Mouse (Mus musculus) T-helper 1 cell (primary cell): ENCODE measurements around the gene Gtf2i.

Experiments
- in situ Hi-C: fragments of 300-600 bp; cut with MboI, MseI; formaldehyde crosslinking; loops from one replicate; pipeline ENCODE4 v1.15.1; 2025; ENCODE audit warnings: high pct_unique_total_duplicates

Gtf2i gene

GRCm38 (mm10) chr5:134323311-134323710 is 8.8 kb upstream of the Gtf2i start:
- in situ Hi-C loops = no loop called here

- in situ Hi-C loops = no loop called here
Measured at GRCm38 (mm10) chr5:134322355-134322754, 7.8 kb upstream of the Gtf2i start.

DNA sequence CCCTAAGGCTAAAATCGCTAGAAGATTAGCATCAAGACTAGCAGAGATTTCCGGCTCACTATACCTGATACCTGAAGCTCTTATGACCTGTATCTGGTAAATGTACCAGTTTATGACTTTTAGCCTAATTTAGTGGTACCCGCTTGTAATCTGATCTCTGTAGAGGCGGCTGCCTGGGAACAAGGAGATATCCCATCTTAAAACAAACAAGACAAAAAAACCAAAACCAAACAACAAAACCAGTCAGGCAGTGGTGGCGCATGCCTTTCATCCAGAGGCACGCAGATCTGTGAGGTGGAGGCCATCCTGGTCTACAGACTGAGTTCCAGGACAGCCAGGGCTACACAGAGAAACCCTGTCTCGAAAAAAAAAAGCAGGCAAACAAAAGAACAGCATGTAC is 7.1 kb upstream of the Gtf2i start:
- in situ Hi-C loops = no loop called here

GRCm38 (mm10) chr5:134318903-134319302 is 4.3 kb upstream of the Gtf2i start:
- in situ Hi-C loops = no loop called here

DNA sequence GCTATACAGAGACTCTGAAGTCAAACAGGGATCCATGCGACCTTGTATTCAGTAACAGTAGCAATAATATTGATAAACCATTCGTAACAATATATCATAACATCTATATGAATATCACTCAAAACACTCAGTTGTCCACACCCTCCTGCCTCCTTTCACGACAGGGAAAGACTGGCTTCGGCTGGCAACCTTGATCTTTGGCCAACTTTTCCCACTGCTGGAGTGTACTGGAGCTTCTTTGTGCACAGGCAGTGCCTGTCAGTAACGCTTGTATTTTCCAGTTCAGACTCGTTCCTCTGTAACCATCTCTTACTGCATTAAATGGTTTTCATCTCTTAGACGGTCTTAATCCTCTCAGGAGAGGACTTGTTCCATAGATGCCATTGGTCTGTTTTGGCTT is 2.2 kb upstream of the Gtf2i start:
- in situ Hi-C loops = no loop called here

- in situ Hi-C loops = no loop called here
Measured at GRCm38 (mm10) chr5:134315623-134316350, 1.2 kb upstream of the Gtf2i start.

DNA sequence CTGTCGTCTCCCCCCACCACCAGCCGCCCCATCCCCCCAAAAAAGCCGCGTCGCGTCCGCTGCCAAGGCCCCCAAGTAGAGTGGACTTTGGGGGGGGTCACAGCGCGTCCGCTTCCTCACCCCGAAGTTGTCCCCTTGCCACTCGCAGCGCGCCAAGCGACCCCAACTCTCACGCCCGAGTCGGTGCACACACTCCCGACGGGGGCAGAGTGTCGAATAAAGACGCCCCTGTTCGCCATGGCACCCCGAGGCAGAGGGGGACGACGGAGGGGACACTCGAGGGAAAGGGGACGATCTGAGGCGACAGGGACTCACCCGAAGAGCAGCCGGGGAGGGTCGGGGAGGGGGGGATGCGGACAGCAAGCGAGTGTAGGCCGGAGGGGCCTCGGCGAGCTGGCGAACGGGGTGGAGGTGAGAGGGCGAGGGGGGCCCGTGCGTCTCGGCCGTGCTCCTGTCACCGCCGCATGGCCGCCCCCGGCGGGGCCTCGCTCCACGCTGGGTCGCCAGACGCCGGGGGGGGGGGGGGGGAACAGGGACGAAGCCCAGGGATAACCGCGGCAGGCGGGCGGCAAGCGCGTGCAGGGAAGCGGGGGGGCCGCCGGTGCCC is 389 bp downstream of the Gtf2i start:
- in situ Hi-C loops = no loop called here

GRCm38 (mm10) chr5:134313451-134314067 is 1.0 kb downstream of the Gtf2i start:
- in situ Hi-C loops = no loop called here

DNA sequence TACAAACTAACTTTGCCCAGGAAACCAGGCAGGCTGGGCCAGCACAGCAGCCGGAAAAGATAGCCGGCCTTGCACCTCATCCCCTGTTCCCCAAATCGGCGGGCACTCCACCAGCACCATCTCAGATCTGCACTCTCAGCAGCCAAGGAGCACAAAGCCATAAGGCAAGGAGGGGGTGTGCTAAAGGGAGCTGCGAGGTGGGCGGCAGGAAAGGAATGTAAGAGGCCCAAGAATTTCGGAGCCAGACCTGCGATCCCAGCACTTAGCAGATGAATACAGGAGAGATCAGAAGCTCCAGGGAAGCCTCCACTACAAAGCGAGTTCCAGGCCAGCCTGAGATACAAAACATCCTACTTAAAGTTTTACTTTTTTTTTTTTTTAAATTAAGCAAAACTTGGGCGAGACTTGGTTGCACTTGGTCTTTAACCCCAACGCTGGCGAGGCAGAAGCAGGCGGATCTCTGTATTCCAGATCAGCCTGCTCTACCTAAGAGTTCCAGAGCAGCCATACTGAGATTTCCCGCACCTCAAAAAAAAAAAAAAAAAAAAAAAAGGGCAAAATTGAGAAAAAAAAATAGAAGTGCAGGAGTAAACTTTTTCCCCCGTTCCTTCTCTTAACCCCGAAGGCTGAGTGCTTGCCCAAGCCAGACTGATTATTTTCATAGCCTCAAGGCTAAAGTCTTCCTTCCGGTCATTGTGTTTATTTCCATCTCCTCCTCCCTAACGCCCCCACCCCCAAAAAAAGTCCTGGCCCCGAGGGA is 1.7 kb downstream of the Gtf2i start:
- in situ Hi-C loops = no loop called here

DNA sequence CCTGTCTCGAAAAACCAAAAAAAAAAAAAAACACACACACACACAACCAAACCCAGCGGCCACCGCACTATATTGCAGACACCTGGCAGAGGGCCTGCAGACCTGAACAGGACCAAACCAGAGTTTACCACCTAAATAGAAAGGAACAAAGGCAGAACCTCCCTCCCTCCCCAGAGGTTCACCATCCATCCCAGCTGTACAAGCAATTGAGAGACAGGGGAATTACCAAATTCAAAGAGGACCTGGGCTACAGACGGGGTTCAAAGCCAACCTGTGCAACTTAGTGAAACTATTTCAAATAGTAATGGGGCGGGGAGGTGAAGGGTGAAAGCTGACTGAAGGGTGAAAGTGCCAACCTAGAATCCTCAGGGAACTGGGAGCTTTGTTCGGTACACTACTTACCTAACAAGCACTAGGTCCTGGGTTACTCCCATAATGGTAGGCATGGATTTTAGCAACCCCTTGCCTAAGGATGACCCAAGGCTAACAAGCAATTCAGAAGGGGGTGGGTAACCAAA is 2.6 kb downstream of the Gtf2i start:
- in situ Hi-C loops = no loop called here

DNA sequence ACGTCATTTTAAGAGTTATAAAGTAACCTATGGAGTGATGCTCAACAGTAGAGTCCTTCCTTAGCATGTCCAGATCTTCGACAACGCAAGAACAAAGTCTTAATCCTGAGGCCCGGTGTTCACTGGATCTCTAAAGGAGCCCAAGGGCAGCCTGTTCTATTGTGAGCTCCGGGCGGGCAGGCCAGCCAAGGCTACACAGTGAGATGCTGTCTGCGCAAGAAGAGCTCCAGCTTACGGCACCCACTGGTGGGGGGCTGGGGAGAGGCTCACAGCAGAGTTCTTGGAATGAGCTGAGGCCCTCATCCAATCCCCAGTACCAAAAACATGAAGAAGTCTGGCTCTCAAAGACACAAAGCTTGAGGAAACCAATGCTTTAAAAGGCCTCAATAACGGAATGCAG is 4.4 kb downstream of the Gtf2i start:
- in situ Hi-C loops = no loop called here

DNA sequence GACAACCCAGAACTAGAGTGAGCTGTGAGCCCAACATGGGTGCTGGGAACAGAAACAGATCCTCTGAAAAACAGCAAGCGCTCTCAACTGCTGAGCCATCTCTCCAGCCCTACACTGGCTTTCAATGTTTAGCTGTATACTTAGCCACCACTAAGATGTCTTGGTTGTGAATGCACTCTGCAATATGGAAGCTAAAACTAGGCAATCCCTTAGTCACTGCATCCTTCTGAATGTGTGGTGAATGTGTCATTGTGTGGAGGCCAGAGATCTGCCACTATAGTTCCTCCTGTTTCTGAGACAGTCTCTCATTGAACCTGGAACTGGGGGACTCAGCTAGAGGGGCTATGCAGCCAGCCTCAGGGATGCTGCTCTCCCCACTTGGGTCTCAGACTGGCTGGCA is 5.2 kb downstream of the Gtf2i start:
- in situ Hi-C loops = no loop called here

DNA sequence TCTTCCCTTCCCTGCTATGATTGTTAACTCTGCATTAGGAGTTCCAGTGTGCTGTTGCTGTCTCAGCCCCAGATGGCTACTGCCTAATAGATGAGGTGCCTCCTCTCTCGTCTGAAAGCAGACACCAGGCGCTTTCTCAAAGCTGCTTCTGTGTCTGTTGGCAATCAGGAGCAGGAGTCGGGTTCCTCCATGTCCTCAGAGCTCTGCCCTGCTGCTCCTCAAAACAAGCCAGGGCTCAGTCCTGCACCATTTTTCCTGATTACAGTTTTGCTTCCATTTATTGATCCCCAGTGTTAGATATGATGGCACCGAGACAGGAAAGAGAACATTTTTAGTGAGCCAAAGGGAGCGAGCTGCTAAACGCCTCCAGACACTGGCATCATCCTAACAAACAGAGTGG is 9.9 kb downstream of the Gtf2i start:
- in situ Hi-C loops = no loop called here

DNA sequence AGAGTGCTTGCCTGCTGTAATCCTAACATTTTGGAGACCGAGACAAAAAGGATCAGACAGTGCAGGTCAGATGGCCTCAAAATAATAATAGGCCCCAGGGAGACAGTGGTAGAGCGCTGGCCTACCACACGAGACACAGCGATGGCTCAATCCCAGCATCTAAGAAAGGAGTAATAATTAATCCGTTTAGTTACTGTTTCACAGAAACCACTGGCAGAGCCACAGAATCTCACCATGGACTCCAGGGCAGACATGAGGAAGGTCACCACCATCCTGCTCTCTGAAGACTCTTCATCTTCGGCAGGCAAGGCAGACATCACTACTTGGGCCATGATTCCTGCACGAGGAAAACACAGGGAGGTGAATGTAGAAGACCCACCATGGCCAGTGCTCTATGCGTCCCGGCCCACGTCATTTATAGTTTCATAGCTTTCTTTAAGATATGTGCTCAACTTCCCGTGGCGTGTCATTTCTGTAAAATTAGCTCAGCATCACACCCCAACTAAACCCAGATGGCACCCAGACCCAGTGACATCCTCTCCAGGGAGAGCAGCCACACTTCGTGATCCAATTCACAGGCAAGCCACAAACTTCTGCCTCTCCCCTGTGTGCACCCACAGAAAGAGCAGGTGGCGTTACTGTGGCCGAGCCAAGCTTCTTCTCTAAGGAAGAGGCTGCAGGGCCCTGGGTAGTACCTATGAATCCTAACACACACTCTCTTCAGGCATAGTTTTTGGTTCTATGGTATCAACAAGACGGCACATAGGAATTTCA is 19.1 kb downstream of the Gtf2i start:
- in situ Hi-C loops = no loop called here

- in situ Hi-C loops = no loop called here
Measured at GRCm38 (mm10) chr5:134294606-134295005, 20.0 kb downstream of the Gtf2i start.

DNA sequence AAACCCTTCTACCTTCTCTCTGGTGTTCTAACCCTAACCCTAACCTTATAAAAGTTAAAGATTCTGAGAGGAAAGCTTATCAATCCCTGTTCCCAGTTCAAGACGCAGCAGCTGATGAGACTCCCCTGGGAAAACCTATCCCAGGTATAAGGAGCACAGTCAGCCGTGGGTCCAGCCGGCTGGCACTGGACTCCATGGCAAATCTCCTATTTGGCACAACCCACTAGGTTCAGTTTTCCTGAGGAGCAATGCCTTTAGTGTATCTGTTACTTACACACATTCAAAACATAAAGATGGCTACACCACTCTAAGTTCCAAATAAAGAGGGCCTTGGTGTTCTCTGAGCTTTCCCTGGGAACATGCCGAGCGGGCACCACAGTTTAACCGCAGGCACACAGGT is 23.5 kb downstream of the Gtf2i start:
- in situ Hi-C loops = no loop called here

- in situ Hi-C loops = no loop called here
Measured at GRCm38 (mm10) chr5:134289935-134290560, 24.5 kb downstream of the Gtf2i start.

DNA sequence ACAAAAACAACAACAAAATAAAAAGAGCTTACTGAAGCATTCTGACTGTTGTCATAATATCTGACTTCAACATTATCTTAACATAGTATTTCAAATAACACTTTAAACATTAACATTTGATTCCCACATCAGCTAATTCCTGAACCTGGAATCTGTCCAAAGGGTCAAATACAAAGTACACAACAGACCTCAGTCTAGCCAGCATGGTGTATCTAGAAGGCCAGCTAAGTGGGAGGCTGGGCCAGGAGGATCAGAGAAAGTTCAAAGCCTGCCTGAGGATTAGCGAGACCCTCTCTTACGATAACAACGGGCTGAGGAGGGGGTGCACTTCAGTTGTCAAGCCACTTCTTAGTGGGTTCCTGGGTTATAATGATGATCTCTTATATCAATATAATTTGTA is 26.5 kb downstream of the Gtf2i start:
- in situ Hi-C loops = no loop called here

DNA sequence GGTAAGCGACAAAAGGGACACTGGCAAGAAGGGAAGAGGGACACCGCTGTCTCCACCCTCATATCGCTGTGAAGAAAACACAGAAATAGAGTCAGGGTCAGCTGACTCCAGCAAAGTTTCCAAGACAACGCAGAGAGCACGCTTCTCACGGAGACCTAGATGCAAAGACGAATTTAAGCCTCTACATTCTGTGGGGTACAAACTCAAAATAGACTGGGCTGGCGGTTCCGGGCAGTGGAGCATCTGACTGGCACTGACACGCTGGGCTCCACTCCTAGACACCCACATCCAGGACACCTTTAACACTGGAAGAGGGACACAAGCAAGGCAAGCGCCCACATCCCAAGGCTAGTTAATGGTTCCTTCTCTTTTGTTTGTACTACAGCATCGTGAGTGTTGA is 29.6 kb downstream of the Gtf2i start:
- in situ Hi-C loops = no loop called here

GRCm38 (mm10) chr5:134282603-134283002 is 32.0 kb downstream of the Gtf2i start:
- in situ Hi-C loops = no loop called here

- in situ Hi-C loops = no loop called here
Measured at GRCm38 (mm10) chr5:134282076-134282475, 32.5 kb downstream of the Gtf2i start.
